Mouse (Mus musculus) lung, adult 2 months (tissue): ENCODE data around the gene Anks1.

Source experiments
- CTCF ChIP-seq: fragments of 200-500 bp; IDR thresholded peaks from 2 replicates; pipeline ENCODE4 v1.5.1; 2011; ENCODE audit warnings: mild to moderate bottlenecking, low read length, control low read depth; ENCODE audit not compliant: insufficient read depth
- POLR2A ChIP-seq: fragments of 200-500 bp; IDR thresholded peaks from 2 replicates; pipeline ENCODE4 v1.6.1; 2011; ENCODE audit warnings: low read depth, mild to moderate bottlenecking, control low read depth, low read length, borderline replicate concordance; ENCODE audit errors: extremely low read depth

DNA sequence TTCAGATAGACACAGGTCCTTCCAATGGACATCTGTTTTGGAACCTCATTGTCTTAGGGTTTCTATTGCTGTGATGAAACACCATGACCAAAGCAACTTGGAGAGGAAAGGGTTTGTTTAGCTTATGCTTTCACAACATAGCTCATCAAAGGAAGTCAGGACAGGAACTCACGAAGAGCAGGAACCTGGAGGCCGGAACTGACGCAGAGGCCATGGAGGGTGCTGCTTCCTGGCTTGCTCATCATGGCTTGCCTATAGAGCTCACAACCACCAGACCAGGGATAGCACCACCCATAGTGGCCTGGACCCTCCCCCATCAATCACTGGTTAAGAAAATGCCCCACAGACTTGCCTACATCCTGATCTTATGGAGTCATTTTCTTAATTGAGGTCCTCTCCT, 26.0 kb downstream of the Anks1 start:
- TF ChIP-seq POLR2A = no peak
- no peak for TF ChIP-seq CTCF
